In the genomic region with DNA sequence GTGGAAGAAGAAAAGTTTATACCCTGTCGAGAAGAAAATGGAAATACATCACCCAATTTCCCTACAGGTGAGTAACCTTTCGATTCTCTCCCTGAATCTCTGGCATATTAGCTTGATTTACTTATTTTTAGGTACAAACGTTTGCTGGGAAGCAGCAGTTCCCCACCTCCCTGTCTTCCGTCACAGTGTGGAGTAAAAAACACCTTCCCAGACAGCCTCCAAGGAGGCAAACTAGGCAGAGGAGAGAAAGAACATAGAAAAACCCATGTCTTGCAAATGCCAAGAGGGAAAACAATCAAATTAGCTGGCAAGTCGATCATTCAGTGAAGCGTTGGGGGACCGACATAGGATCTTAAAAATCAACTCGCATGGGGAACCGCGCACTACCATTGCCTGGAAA, we compare ENCODE assay signal across 19 mouse cellular contexts.
DNase-seq lines count a peak whose midpoint lies in the region; ATAC-seq and TF ChIP-seq lines count a peak whose summit lies in the region.
"Had no signal": no experiment of that assay in that cellular context is flagged by ENCODE, and none has a peak within 500 bp of the region (broad histone marks: within the 10 kb centered on the region; RNA-seq: fewer than 3 reads in every experiment).

No protein-coding gene starts in this region.

- no peak overlapping the region for H3K9ac ChIP-seq in hindbrain, embryonic 15.5 days
- H3K9ac ChIP-seq: embryonic facial prominence, embryonic 15.5 days; intestine, embryonic 15.5 days had no signal

- H3K4me2 ChIP-seq in hindbrain, embryonic 15.5 days = peak overlapping the region; percentile 39
- H3K4me2 ChIP-seq: embryonic facial prominence, embryonic 15.5 days; intestine, embryonic 15.5 days had no signal

- 47% methylated on average over 10 of the region's 10 CpGs for WGBS in hindbrain, embryonic 15.5 days
- WGBS in hindbrain, embryonic 10.5 days = 63% methylated on average over 10 of the region's 10 CpGs

- DNase-seq in cerebellum, postnatal 4 days (ENCODE audit: low spot score in 2 of 2) = no peak
- no peak for DNase-seq in frontal cortex, postnatal 10 days (ENCODE audit: low spot score in 2 of 2)
- no peak for DNase-seq in hindbrain, embryonic 10.5 days (ENCODE audit: low spot score)
- no peak for DNase-seq in thymus, postnatal 0 days (ENCODE audit: low spot score)
- DNase-seq: adrenal gland, postnatal 10 days; B cell, adult 2 months; embryo, embryonic 11 days; gastrocnemius, postnatal 10 days; heart, adult 18-20 months; kidney, adult 18-20 months had no signal

- ATAC-seq in cerebellum, adult (ENCODE audit: insufficient number of reproducible peaks, low FRiP score, low TSS enrichment) = peak; percentile 65
- peak; percentile 32 for ATAC-seq in frontal cortex, adult (ENCODE audit: low TSS enrichment)
- ATAC-seq in hindbrain, embryonic 15.5 days (ENCODE audit: low FRiP score, low read depth) = no peak
- ATAC-seq: CD4-positive, CD25-positive, alpha-beta regulatory T cell, adult 4 months; intestine, embryonic 15.5 days had no signal

- no peaks in the 10 kb centered on the region for H3K36me3 ChIP-seq in hindbrain, embryonic 15.5 days
- no peaks in the 10 kb centered on the region for H3K36me3 ChIP-seq in hindbrain, embryonic 10.5 days
- H3K36me3 ChIP-seq in E14TG2a.4 (ENCODE audit: insufficient read depth, low read length) = no peaks in the 10 kb centered on the region
- H3K36me3 ChIP-seq: embryonic facial prominence, embryonic 15.5 days; heart, embryonic 10.5 days; intestine, embryonic 15.5 days had no signal

- no peak overlapping the region for H3K4me3 ChIP-seq in hindbrain, embryonic 15.5 days
- H3K4me3 ChIP-seq in hindbrain, embryonic 10.5 days = no peak overlapping the region
- peak overlapping the region; percentile 66; the same call in 1 of the 2 replicates for H3K4me3 ChIP-seq in E14TG2a.4 (replicated peaks; ENCODE audit: low read length)
- H3K4me3 ChIP-seq: embryonic facial prominence, embryonic 15.5 days; erythroblast, embryonic 14.5 days; heart, embryonic 10.5 days; intestine, embryonic 15.5 days had no signal

- H3K27ac ChIP-seq in hindbrain, embryonic 15.5 days (replicated peaks) = peak overlapping the region; percentile 43
- H3K27ac ChIP-seq in hindbrain, embryonic 10.5 days = no peak overlapping the region
- H3K27ac ChIP-seq: embryonic facial prominence, embryonic 15.5 days; heart, embryonic 10.5 days; intestine, embryonic 15.5 days had no signal

- no peaks in the 10 kb centered on the region for H3K9me3 ChIP-seq in hindbrain, embryonic 15.5 days
- no peaks in the 10 kb centered on the region for H3K9me3 ChIP-seq in hindbrain, embryonic 10.5 days
- H3K9me3 ChIP-seq in E14TG2a.4 (ENCODE audit: low read length) = no peaks in the 10 kb centered on the region
- H3K9me3 ChIP-seq: embryonic facial prominence, embryonic 15.5 days; heart, embryonic 10.5 days; intestine, embryonic 15.5 days had no signal

- H3K4me1 ChIP-seq in hindbrain, embryonic 15.5 days (replicated peaks) = peaks cover 14% of the 10 kb centered on the region
- peaks cover 5% of the 10 kb centered on the region; the same call in 1 of the 2 replicates for H3K4me1 ChIP-seq in hindbrain, embryonic 10.5 days (replicated peaks)
- H3K4me1 ChIP-seq in E14TG2a.4 (replicated peaks; ENCODE audit: low read depth, low read length) = no peaks in the 10 kb centered on the region
- H3K4me1 ChIP-seq: embryonic facial prominence, embryonic 15.5 days had no signal

- H3K27me3 ChIP-seq in hindbrain, embryonic 15.5 days = no peaks in the 10 kb centered on the region
- no peaks in the 10 kb centered on the region; the same call in 1 of the 2 replicates for H3K27me3 ChIP-seq in hindbrain, embryonic 10.5 days (ENCODE audit: insufficient read depth, poor library complexity, severe bottlenecking)
- H3K27me3 ChIP-seq in E14TG2a.4 (ENCODE audit: insufficient read depth, low read length) = peaks cover 13% of the 10 kb centered on the region; the same call in 1 of the 2 replicates
- H3K27me3 ChIP-seq: embryonic facial prominence, embryonic 15.5 days; intestine, embryonic 15.5 days had no signal

- no peak for TF ChIP-seq CTCF in E14TG2a.4 (conservative IDR thresholded peaks at IDR 0.05; ENCODE audit: low read length)
